ENCODE assay signal across 8 mouse cellular contexts in genomic region chr9:99874735-99875617, GRCm38 (mm10). TPM values are rescaled to one million over a fixed set of nuclear protein-coding genes. Genes with fewer than 3 reads are reported as not detected.
DNase-seq lines count a peak whose midpoint lies in the region; ATAC-seq lines count a peak whose summit lies in the region.

No protein-coding gene starts in this region.

- under 1% methylated on average over 52 of the region's 52 CpGs for WGBS in embryonic facial prominence, embryonic 11.5 days
- WGBS in intestine, embryonic 15.5 days: 3% methylated on average over 52 of the region's 52 CpGs
- WGBS in neural tube, embryonic 15.5 days: 1% methylated on average over 52 of the region's 52 CpGs

- H3K27me3 ChIP-seq in embryonic facial prominence, embryonic 11.5 days (ENCODE audit: control insufficient read depth, insufficient read depth, low read length): peaks cover 89% of the 10 kb centered on the region
- peaks cover 94% of the 10 kb centered on the region for H3K27me3 ChIP-seq in intestine, embryonic 15.5 days (replicated peaks)
- peaks cover 94% of the 10 kb centered on the region for H3K27me3 ChIP-seq in neural tube, embryonic 15.5 days (replicated peaks)

- H3K36me3 ChIP-seq in embryonic facial prominence, embryonic 11.5 days (replicated peaks; ENCODE audit: control insufficient read depth, insufficient read depth, low read depth, low read length): no peaks in the 10 kb centered on the region
- no peaks in the 10 kb centered on the region for H3K36me3 ChIP-seq in intestine, embryonic 15.5 days
- H3K36me3 ChIP-seq in neural tube, embryonic 15.5 days: no peaks in the 10 kb centered on the region

- peaks cover 9% of the 10 kb centered on the region for H3K4me1 ChIP-seq in embryonic facial prominence, embryonic 11.5 days (ENCODE audit: control insufficient read depth, insufficient read depth, low read length)
- peaks cover 14% of the 10 kb centered on the region for H3K4me1 ChIP-seq in intestine, embryonic 15.5 days (replicated peaks)
- H3K4me1 ChIP-seq in neural tube, embryonic 15.5 days: peaks cover 33% of the 10 kb centered on the region

- H3K4me2 ChIP-seq in embryonic facial prominence, embryonic 11.5 days (ENCODE audit: low read depth, low read length): no peak overlapping the region
- peak overlapping the region; percentile 49 for H3K4me2 ChIP-seq in intestine, embryonic 15.5 days (replicated peaks)
- H3K4me2 ChIP-seq in neural tube, embryonic 15.5 days: peak overlapping the region; percentile 45

- H3K9ac ChIP-seq in embryonic facial prominence, embryonic 11.5 days (replicated peaks; ENCODE audit: low read length): no peak overlapping the region
- H3K9ac ChIP-seq in intestine, embryonic 15.5 days: no peak overlapping the region
- no peak overlapping the region for H3K9ac ChIP-seq in neural tube, embryonic 15.5 days (replicated peaks)

- H3K9me3 ChIP-seq in embryonic facial prominence, embryonic 11.5 days (replicated peaks; ENCODE audit: control insufficient read depth, low read length): no peaks in the 10 kb centered on the region
- H3K9me3 ChIP-seq in intestine, embryonic 15.5 days: no peaks in the 10 kb centered on the region
- no peaks in the 10 kb centered on the region for H3K9me3 ChIP-seq in neural tube, embryonic 15.5 days (replicated peaks)

- H3K4me3 ChIP-seq in embryonic facial prominence, embryonic 11.5 days (ENCODE audit: low read depth, low read length): peak overlapping the region; percentile 14; the same call in 1 of the 2 replicates
- H3K4me3 ChIP-seq in intestine, embryonic 15.5 days (replicated peaks): 0 out of 2 replicates have a peak overlapping the region, but pooled peaks have one; percentile 22
- peak overlapping the region; percentile 19 for H3K4me3 ChIP-seq in neural tube, embryonic 15.5 days (replicated peaks)

- no peak for ATAC-seq in embryonic facial prominence, embryonic 11.5 days (replicated peaks; ENCODE audit: insufficient number of reproducible peaks, low FRiP score, low TSS enrichment, low read depth)
- ATAC-seq in intestine, embryonic 15.5 days: no peak
- ATAC-seq in neural tube, embryonic 15.5 days (ENCODE audit: low FRiP score): no peak

- no peak overlapping the region for H3K27ac ChIP-seq in embryonic facial prominence, embryonic 11.5 days (replicated peaks; ENCODE audit: low read depth, low read length)
- no peak overlapping the region for H3K27ac ChIP-seq in intestine, embryonic 15.5 days
- H3K27ac ChIP-seq in neural tube, embryonic 15.5 days (replicated peaks): no peak overlapping the region

- peak; percentile 13 to 18 for DNase-seq in kidney, postnatal 4 days
- no peak for DNase-seq in kidney, adult 8-10 months
- no peak for DNase-seq in embryonic facial prominence, embryonic 11.5 days (ENCODE audit: low spot score)
- DNase-seq in adrenal gland, adult 2 months: no peak
- DNase-seq in adrenal gland, postnatal 10 days: no peak
- DNase-seq in cerebellum, postnatal 4 days (ENCODE audit: low spot score in 2 of 2): no peak

RNA-seq across cellular contexts. Expression of gene Sox14, which starts 1.0 kb away (rescaled TPM):
- polyA plus RNA-seq in embryonic facial prominence, embryonic 11.5 days (2014; fragmentation: Nextera tagmentation; extraction: Ambion mirVana): 2.1 and 3.8 TPM in 2 replicates
- polyA plus RNA-seq in intestine, embryonic 15.5 days (2015; fragmentation: Nextera tagmentation; extraction: Ambion mirVana): not detected in 2 replicates
- polyA plus RNA-seq in neural tube, embryonic 15.5 days (2015; fragmentation: Nextera tagmentation; extraction: Ambion mirVana): 8.0 and 10.2 TPM in 2 replicates
- total RNA-seq in adrenal gland, adult 2 months (2021): not detected
- polyA plus RNA-seq in adrenal gland, adult 2 months (2012; rRNA removed): not detected in 2 replicates
- total RNA-seq in adrenal gland, postnatal 10 days (2021): not detected

Comparison
In these comparisons a context has a peak if more than half of its experiments do, and no peak if none do; other contexts are left out.
1. DNase-seq: peak in kidney, postnatal 4 days (2 of 2); none in kidney, adult 8-10 months (0 of 2), embryonic facial prominence, embryonic 11.5 days (single experiment), adrenal gland, adult 2 months (single experiment), adrenal gland, postnatal 10 days (single experiment) and cerebellum, postnatal 4 days (0 of 2).
2. Peak in every context shown above with its lines, with median percentiles within 50 percentile points of each other: H3K4me3 ChIP-seq.